Mouse (Mus musculus) liver, embryonic 16.5 days (tissue): ENCODE results near the gene Phf14. TPM values are rescaled to one million over a fixed set of nuclear protein-coding genes. Genes with fewer than 3 reads are reported as not detected.

Source experiments
- ATAC-seq: fragments of 200-750 bp; cut with Nextera tagmentation; 2 replicates; pipeline ENCODE4 v1.8.0; 2017; ENCODE audit warnings: low read depth, mild to moderate bottlenecking, moderate number of reproducible peaks, moderate library complexity
- H3K27ac ChIP-seq: fragments of 300-500 bp; sonication (generic); 2 replicates; pipeline ENCODE4 v1.5.1; 2014; ENCODE audit warnings: mild to moderate bottlenecking, low read length
- H3K27me3 ChIP-seq: fragments of 300-500 bp; sonication (generic); 2 replicates; pipeline ENCODE4 v1.6.1; 2014; ENCODE audit warnings: low read depth, low read length, mixed read lengths; ENCODE audit not compliant: control insufficient read depth, insufficient read depth
- H3K36me3 ChIP-seq: fragments of 300-500 bp; sonication (generic); 2 replicates; pipeline ENCODE4 v1.6.1; 2014; ENCODE audit warnings: mild to moderate bottlenecking; ENCODE audit not compliant: control insufficient read depth, insufficient read depth
- H3K4me1 ChIP-seq: fragments of 300-500 bp; sonication (generic); 2 replicates; pipeline ENCODE4 v1.6.1; 2014; ENCODE audit warnings: low read depth, low read length, mixed read lengths; ENCODE audit not compliant: control insufficient read depth
- H3K4me2 ChIP-seq: fragments of 300-500 bp; sonication (generic); 2 replicates; pipeline ENCODE4 v1.6.1; 2014; ENCODE audit warnings: low read depth, low read length, mixed read lengths
- H3K4me3 ChIP-seq: fragments of 300-500 bp; sonication (generic); 2 replicates; pipeline ENCODE4 v1.5.1; 2014; ENCODE audit warnings: low read depth, mild to moderate bottlenecking, low read length
- H3K9ac ChIP-seq: fragments of 300-500 bp; sonication (generic); 2 replicates; pipeline ENCODE4 v1.6.1; 2014; ENCODE audit warnings: low read depth, low read length
- H3K9me3 ChIP-seq: fragments of 300-500 bp; sonication (generic); replicated peaks from 2 replicates; pipeline ENCODE4 v1.6.1; 2016; ENCODE audit warnings: low read length; ENCODE audit not compliant: control insufficient read depth
- WGBS: fragments of 180-500 bp; shearing (Covaris S2); extraction: QIAGEN DNeasy Blood & Tissue Kit; methylation state at CpG from one replicate; pipeline ENCODE4 v1.1.7; 2014; ENCODE audit not compliant: insufficient replicate concordance; 5-methylcytosine and 5-hydroxymethylcytosine counted together
- polyA plus RNA-seq: library from polyadenylated mRNA; unstranded; fragments of >200 nt; fragmentation: Nextera tagmentation; extraction: Ambion mirVana; gene quantifications from 2 replicates; pipeline ENCODE4 v1.2.1, GENCODE M21; 2015

Phf14 gene
- polyA plus RNA-seq, 1 experiment from 2014 or later, result 11.7 TPM

DNA sequence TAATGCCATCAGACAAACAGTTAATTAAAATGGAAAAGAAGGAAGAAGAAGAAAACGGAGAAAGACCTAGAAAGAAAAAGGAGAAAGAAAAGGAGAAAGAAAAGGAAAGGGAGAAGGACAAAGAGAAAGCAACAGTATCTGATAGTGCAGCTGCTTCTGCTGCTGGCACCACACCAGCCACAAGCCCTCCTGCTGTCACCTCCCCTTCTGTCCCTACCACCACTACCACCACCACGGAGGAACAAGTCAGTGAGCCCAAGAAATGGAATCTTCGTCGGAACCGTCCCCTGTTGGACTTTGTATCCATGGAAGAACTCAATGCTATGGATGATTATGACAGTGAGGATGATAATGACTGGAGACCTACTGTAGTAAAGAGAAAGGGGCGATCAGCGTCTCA lies 25.8 kb downstream of the Phf14 start:
- Histone ChIP-seq H3K4me1 (no peaks in the 10 kb centered on the region; the same call in 1 of the 2 replicates), H3K36me3 (no peaks in the 10 kb centered on the region), H3K4me2 (no peak overlapping the region), H3K9ac (no peak overlapping the region), H3K27ac (no peak overlapping the region), H3K27me3 (no peaks in the 10 kb centered on the region), H3K9me3 (no peaks in the 10 kb centered on the region), H3K4me3 (no peak overlapping the region)
- no peak for ATAC-seq
- WGBS, result 78% methylated on average over 7 of the region's 7 CpGs

DNA sequence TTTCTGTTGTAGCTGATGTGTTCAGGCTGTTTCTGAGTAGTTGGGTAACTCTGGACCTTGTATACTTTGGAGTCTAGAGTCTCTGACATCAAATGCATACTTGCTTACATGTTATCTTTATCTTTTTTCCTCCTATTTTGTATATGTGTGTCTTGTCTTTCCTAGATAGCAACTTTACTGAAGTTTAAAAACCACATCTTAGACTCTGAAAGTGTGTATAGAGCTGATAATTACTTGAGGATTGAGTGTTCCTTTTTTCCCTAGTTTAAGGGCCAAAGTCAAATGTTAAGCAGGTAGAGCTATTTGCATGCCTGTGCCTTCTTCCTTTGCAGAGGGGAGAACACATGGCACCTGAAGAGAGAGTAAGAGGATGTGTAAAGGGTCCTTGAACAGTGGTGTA lies 33.3 kb downstream of the Phf14 start:
- H3K27ac ChIP-seq, result no peak overlapping the region
- 0 out of 2 replicates have a peak overlapping the region, but pooled peaks have one; percentile 13 for H3K4me2 ChIP-seq
- no peaks in the 10 kb centered on the region; the same call in 1 of the 2 replicates for H3K4me1 ChIP-seq
- H3K9ac ChIP-seq, result no peak overlapping the region
- H3K36me3 ChIP-seq, result no peaks in the 10 kb centered on the region
- H3K27me3 ChIP-seq, result no peaks in the 10 kb centered on the region
- peak; percentile 77 for ATAC-seq
- H3K4me3 ChIP-seq, result no peak overlapping the region
- H3K9me3 ChIP-seq, result no peaks in the 10 kb centered on the region

DNA sequence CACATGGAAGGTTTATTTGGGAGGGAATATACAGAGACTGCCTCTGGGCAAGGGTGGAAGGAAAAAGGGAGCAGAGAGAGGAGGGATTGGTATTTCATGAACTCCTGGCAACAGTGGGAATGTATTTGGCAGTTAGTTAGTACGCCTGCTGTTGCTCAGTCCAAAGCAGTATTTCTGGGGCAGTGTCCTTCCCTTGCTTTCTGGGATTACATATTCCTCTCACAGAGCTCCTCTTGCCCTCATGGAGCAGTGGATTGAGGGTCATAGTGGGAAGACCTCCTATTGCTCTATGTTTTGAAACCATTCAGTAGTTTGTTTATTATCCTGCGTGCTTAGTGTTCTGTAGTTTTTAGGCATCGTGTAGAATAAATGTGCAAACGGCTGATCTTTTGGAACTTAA lies 34.5 kb downstream of the Phf14 start:
- ATAC-seq, result no peak
- Histone ChIP-seq H3K4me3 (no peak overlapping the region), H3K4me1 (peaks cover under 1% of the 10 kb centered on the region; the same call in 1 of the 2 replicates), H3K27ac (no peak overlapping the region), H3K9me3 (no peaks in the 10 kb centered on the region), H3K4me2 (no peak overlapping the region), H3K27me3 (no peaks in the 10 kb centered on the region), H3K9ac (no peak overlapping the region), H3K36me3 (no peaks in the 10 kb centered on the region)
- 78% methylated on average over 4 of the region's 4 CpGs for WGBS

DNA sequence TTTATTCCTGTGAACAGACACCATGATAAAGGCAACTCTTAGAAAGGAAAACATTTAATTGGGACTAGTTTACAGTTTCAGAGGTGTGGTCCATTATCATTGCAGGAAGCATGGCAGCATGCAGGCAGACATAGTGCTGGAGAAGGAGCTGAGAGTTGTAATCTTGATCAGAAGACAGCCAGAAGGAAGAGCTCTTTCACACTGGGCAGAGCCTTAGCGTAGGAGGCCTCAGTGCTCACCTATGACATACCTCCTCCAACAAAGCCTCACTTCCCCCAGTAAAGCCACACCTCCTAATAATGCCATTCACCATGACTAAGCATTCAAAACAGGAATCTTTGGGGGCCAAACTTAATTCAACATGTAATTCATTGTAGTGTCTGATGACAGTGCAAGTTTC lies 40.5 kb downstream of the Phf14 start:
- Histone ChIP-seq H3K4me2 (no peak overlapping the region), H3K27ac (no peak overlapping the region)

DNA sequence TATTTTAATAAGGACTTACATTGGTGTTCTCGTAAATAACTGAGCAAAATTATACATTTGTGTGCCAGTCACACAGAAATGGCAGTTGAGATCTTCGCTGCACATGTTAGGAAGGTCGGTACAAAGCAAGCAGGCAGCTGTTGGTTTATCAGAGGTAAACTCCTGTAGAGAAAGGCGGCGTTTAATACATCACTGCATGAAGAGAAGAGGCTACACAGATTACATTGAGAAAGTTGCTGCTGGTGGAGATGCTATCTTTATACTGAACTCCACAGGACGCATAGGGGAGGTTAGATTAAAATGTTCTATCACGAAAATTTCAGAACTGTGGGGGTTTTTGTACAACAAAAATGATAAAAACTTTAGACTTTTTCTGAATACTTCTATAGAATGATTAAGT lies 52.6 kb downstream of the Phf14 start:
- ATAC-seq, result no peak

More for the DNA sequence above, 40.5 kb downstream of the Phf14 start:
- no peak overlapping the region for H3K4me3 ChIP-seq
- no peaks in the 10 kb centered on the region for H3K9me3 ChIP-seq
- ATAC-seq, result peak; percentile 77
- WGBS, result 37% methylated on average over 1 of the region's 1 CpGs
- H3K4me1 ChIP-seq, result peaks cover 8% of the 10 kb centered on the region
- no peaks in the 10 kb centered on the region for H3K36me3 ChIP-seq
- no peak overlapping the region for H3K9ac ChIP-seq
- H3K27me3 ChIP-seq, result no peaks in the 10 kb centered on the region

DNA sequence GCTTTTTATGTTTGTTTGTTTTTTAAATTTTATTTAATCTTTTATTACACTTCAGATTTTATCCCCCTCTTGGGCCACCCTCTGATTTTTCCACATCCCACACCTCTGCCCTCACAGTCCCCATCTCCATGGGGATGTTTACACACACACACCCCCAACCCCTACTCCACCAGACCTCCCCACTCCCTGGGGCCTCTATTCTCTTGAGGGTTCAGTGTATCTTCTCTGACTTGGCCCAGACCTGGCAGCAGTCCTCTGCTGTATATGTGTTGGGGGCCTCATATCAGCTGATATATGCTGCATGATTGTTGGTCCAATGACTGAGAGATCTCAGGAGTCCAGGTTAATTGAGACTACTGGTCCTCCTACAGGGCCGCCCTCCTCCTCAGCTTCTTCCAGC lies 86.2 kb downstream of the Phf14 start:
- H3K27ac ChIP-seq, result no peak overlapping the region
- 82% methylated on average over 1 of the region's 1 CpGs for WGBS
- H3K4me1 ChIP-seq, result no peaks in the 10 kb centered on the region
- H3K36me3 ChIP-seq, result no peaks in the 10 kb centered on the region; the same call in 1 of the 2 replicates
- H3K4me3 ChIP-seq, result no peak overlapping the region
- ATAC-seq, result no peak
- no peak overlapping the region for H3K9ac ChIP-seq
- H3K9me3 ChIP-seq, result no peaks in the 10 kb centered on the region
- H3K4me2 ChIP-seq, result no peak overlapping the region
- H3K27me3 ChIP-seq, result no peaks in the 10 kb centered on the region

More for the DNA sequence above, 52.6 kb downstream of the Phf14 start:
- no peaks in the 10 kb centered on the region for H3K9me3 ChIP-seq
- H3K27ac ChIP-seq, result no peak overlapping the region
- no peaks in the 10 kb centered on the region for H3K27me3 ChIP-seq
- H3K9ac ChIP-seq, result no peak overlapping the region
- H3K4me2 ChIP-seq, result no peak overlapping the region
- H3K4me1 ChIP-seq, result no peaks in the 10 kb centered on the region
- H3K36me3 ChIP-seq, result peaks cover 2% of the 10 kb centered on the region; the same call in 1 of the 2 replicates
- H3K4me3 ChIP-seq, result no peak overlapping the region
- 38% methylated on average over 7 of the region's 7 CpGs for WGBS

DNA sequence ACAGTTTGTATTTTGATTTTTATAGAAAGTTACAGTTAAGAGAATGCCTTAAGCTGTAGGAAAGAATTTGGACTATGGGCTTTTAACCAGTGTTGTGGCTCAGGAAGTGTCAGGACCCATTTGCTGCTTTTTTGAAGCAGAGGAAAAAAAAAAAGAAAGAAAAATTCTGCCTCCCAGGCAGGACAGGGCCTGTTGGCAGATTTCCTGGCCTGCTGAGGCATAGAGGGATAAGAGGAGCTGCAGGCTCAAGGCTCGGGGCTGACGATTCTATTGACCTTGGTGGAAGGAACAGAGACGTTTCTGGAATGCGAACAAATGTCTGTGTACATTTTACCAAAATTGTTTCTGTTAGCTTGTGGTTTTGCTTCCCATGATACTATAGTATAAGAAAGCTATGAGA lies 91.0 kb downstream of the Phf14 start:
- Histone ChIP-seq H3K27ac (no peak overlapping the region; the same call in 1 of the 2 replicates), H3K9me3 (no peaks in the 10 kb centered on the region), H3K36me3 (no peaks in the 10 kb centered on the region; the same call in 1 of the 2 replicates), H3K4me3 (no peak overlapping the region), H3K9ac (no peak overlapping the region), H3K4me2 (no peak overlapping the region), H3K4me1 (no peaks in the 10 kb centered on the region), H3K27me3 (no peaks in the 10 kb centered on the region)
- ATAC-seq, result no peak
- WGBS, result 69% methylated on average over 4 of the region's 4 CpGs

DNA sequence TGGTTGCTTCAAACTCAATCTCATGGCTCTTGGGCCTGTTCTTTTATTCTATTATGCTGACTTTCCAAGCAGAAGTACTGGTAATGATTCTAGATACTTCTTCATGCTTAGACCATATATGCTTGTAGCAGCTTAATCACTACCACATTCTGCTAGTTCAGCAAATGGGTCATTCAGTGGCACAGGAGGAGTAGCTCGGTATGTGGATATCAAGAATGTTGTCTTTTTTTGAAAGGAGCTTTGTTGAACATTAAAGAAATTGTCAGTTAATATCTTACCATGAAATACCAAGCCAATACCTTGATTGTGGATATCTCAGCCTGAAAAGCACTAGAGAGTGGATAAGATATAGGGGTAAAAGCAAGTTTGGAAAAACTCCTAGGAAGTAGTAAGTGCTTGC lies 91.9 kb downstream of the Phf14 start:
- Histone ChIP-seq H3K27me3 (no peaks in the 10 kb centered on the region), H3K4me2 (no peak overlapping the region), H3K9me3 (no peaks in the 10 kb centered on the region), H3K4me3 (no peak overlapping the region), H3K9ac (no peak overlapping the region), H3K27ac (no peak overlapping the region), H3K4me1 (no peaks in the 10 kb centered on the region), H3K36me3 (no peaks in the 10 kb centered on the region; the same call in 1 of the 2 replicates)
- ATAC-seq, result no peak
- WGBS, result 75% methylated on average over 1 of the region's 1 CpGs

DNA sequence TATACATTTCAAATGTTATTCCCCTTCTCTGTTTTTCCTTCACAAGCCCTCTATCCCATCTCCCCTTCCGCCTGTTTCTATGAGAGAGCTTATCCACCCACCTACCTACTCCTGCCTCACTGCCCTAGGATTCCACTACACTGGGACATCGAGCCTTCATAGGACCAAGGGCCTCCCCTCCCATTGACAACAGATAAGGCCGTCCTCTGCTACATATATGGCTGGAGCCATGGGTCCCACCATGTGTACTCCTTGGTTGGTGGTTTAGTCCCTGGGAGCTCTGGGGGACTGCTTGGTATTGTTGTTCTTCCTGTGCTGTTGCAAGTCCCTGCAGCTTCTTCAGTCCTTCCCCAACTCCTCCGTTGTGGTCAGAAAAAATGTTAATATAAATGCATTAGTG lies 97.8 kb downstream of the Phf14 start:
- 54% methylated on average over 4 of the region's 4 CpGs for WGBS
- Histone ChIP-seq H3K36me3 (no peaks in the 10 kb centered on the region), H3K4me1 (no peaks in the 10 kb centered on the region), H3K4me2 (no peak overlapping the region), H3K4me3 (no peak overlapping the region), H3K27me3 (no peaks in the 10 kb centered on the region), H3K9me3 (no peaks in the 10 kb centered on the region), H3K9ac (no peak overlapping the region), H3K27ac (no peak overlapping the region)
- no peak for ATAC-seq
